Mouse (Mus musculus) cerebellum, adult 11 months (tissue): ENCODE measurements around the gene Plekhh3.

ENCODE experiments used
- DNase-seq: peaks from one replicate; pipeline ENCODE4 v3.0.0; 2022

The Plekhh3 gene

GRCm38 (mm10) chr11:101170811-101171610, at the start of gene Plekhh3:
TSS of gene Plekhh3 (minus strand) at chr11:101171351.
- peak; percentile 95 for DNase-seq

DNA sequence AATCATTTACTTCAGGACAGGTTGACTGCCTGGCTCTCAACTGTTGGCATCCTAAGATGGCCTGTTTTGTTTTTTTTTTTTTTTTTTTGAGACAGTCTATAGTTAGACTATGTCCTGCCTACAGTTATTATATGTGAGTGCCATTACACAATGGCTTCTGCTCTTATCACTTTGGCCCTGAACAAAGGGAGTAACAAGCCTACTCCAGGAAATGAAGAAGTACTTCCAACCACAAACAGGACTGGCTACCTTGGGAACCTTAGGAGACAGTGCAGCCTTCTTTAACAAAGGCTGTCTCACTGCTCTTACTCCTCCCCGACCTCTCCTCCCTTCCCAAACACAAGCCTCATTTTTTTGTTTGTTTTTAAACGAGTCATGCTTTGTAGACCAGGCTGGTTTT, 49.7 kb upstream of the Plekhh3 start:
- DNase-seq: no peak

GRCm38 (mm10) chr11:101218436-101219055, 47.4 kb upstream of the Plekhh3 start:
- DNase-seq: no peak

GRCm38 (mm10) chr11:101216936-101217335, 45.8 kb upstream of the Plekhh3 start:
- no peak for DNase-seq

- DNase-seq: no peak
Measured at GRCm38 (mm10) chr11:101211970-101212369, 40.8 kb upstream of the Plekhh3 start.

DNA sequence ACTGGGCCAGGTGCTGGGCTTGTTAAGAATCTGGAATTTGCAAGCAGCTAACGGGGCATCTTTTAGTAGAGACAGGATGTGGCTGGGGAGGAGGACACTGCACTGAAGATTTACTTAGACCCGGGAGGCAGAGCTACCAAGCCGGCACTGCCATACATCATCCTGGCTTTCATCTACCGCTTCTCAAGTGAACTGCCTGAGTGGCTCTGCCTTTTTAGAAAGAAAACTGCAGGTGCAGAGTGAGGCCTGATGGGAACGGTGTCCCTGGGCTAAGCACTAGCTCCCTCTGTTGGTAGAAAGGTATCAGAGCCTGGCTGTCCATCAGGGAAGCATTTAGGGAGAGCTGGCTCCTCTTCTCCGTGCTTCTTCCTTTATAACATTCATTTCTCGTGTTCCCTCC, 29.8 kb upstream of the Plekhh3 start:
- peak; percentile 69 for DNase-seq

DNA sequence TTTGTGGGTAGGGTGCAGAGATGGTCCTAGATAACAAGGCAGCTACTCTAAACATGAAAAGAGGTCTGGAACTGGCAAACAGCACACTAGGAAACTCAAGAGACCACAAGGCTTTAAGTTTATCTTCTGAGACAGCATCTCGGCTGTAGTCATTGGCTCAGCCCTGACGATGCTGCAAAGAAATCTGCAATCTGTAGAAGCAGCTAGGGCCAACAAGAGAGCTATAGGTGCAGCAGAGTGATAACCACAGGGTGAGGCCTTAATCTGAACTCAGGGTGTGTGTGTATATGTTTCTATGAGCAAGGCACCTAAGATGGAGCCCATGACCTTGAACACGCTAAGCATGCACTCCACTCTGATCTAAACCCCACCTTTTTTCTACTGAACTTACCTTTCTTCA, 28.4 kb upstream of the Plekhh3 start:
- no peak for DNase-seq

GRCm38 (mm10) chr11:101196175-101196574, 25.0 kb upstream of the Plekhh3 start:
- no peak for DNase-seq

DNA sequence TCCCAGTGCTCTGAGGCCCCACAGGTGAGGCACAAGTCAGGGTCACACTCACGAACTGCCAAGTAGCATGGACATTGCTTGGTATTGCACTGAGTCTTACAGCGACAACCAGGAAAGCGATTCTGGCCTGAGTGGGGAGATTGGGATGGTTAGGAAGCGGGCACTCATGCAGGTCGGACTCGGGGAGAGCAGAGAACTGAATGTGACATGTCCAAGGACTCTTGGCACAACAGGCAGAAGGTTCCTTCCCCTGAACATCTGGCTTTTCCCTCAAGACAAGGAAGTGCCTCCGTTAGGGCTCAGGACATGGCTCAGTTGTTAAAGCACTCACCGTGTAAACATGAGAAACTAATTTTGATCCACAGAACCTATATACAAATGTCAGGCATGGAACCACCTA, 24.4 kb upstream of the Plekhh3 start:
- peak; percentile 9 for DNase-seq

- peak; percentile 8 for DNase-seq
Measured at GRCm38 (mm10) chr11:101195101-101195500, 23.9 kb upstream of the Plekhh3 start.

- DNase-seq: no peak
Measured at GRCm38 (mm10) chr11:101194643-101195042, 23.5 kb upstream of the Plekhh3 start.

DNA sequence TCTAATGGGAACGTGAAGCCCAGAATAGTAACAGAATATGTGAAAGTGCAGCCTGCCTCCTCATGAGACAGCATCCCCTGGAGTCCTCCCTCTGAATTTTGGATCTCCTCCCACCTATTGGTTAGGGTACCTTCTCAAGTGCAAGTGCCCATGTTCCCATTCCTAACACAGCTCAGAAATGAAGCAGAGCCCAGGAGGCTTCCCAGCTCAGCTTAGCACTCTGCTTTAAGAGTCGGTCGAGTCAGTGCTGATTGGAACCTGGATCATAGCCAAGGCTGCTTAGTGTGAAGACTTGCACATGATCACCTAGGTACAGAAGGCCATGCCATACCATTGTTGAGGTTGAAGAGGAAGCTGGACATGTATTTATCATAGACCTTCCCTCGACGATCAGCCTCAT, 23.0 kb upstream of the Plekhh3 start:
- peak; percentile 28 for DNase-seq

DNA sequence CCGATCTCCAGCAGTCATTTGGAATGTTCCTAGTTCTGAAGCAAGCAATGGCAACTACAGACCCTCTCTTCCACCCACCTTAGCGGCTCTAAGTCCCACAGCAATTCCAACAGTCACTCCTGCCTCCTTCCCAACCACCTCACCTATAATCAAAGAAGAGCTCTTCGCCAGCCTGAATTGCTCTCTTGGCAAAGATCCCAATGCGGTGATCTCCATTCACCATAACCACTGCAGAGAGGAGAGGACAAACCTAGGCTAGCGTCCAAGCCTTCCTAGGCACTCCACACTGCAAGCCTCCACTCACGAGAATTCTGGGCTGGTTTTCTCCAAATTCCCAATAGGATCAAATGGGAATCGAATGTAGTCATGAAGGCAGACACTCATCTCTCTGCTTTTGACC, 21.9 kb upstream of the Plekhh3 start:
- DNase-seq: peak; percentile 32

DNA sequence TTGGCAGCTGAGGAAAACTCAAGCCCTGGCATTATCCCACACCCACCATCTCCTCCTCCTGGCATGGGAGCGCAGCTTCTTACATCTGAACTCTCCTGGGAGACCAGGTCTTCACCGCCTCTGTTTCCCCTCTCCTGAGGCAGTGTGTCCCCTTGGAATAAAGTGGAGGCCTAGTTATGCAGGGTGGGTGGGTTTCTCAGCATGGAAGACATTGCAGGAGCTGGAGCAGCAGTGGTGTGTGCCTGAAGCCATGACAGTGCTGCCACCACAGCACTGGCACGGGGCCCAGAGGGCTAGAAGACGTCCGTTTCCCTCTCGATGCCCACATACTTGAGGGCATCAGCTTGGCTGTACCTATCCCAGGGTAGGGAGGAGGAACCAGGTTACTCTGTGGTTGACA, 21.5 kb upstream of the Plekhh3 start:
- DNase-seq: peak; percentile 53

- peak; percentile 41 for DNase-seq
Measured at GRCm38 (mm10) chr11:101191919-101192470, 20.8 kb upstream of the Plekhh3 start.

DNA sequence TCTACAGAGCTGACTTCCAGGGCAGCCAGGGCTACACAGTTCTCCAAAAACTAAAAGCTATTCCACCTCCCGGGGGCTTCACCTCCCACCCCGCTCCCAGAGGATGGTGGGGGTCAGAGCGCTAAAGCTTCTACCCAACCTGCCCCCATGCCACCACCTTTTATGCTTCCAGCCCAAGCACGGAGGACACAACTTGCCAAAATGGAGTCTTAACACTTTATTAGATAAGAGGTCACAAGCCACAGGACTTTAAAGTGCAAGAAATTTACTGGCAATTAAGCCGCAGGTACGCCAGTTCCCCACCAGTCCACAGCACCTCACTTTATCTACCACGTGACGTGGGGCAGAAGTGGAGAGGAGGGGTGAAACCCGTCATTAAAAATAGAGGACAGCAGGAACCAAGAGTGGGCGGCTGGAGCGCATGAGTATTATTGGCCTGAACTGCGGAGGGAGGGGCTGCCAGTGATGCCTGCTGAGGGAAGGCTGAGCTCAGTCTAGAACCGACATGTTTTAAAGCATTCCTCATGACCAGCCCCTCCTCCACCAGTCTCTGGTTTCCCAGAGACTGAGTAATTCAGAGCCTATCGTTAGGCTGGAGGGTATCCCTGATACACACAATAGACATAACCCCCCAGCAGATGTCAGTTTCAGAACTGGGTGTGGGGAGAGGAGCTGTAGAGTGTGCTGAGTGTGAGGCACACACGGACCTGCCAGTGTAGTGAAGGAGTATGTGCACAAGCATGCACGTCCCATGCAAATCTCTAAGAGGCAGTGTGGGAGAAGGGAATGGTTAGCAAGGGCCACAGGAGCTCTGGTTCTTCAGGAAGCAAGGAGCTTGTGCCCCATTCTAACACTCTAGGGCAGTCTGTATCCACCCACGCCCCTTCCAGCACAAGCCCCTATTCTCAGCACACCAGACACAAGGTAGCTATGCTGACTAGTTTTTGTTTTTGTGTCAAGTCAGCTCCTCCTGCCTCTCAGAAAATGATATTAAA, 20.1 kb upstream of the Plekhh3 start:
- DNase-seq: peak; percentile 53

GRCm38 (mm10) chr11:101190181-101190912, 19.2 kb upstream of the Plekhh3 start:
- peak; percentile 47 for DNase-seq

DNA sequence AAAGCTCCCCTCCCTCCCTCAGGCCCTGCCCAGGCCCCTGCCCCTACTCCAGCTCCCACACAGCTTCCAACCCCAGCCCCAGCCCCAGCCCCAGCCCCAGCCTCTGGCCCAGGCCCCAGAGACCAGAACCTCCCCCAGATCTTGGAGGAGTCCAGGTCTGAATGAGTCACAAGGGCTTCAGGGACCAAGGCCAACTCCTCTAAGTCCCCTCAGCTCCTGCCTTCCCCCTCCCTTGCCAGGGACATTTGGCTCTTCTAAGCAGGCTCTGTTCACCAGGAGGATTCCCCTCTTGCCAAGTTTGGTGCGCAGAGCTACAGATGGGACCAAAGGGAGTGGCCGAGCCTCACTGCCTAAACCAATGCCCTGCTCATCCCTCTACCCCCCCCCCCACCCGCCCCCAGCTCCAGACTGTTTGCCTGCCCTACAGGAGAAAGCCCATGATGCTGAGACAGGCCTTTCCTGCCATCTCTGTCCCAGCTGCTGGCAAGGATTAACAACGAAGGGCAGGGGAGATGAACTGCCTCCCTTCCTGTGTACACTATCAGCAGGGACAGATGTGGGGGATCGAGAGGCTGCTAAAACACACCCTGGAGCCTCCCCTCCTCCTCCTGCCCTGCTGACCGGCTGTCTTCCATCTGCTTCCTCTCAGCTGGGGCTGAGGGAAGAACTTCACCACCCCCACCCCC, 18.5 kb upstream of the Plekhh3 start:
- peak; percentile 89 for DNase-seq

DNA sequence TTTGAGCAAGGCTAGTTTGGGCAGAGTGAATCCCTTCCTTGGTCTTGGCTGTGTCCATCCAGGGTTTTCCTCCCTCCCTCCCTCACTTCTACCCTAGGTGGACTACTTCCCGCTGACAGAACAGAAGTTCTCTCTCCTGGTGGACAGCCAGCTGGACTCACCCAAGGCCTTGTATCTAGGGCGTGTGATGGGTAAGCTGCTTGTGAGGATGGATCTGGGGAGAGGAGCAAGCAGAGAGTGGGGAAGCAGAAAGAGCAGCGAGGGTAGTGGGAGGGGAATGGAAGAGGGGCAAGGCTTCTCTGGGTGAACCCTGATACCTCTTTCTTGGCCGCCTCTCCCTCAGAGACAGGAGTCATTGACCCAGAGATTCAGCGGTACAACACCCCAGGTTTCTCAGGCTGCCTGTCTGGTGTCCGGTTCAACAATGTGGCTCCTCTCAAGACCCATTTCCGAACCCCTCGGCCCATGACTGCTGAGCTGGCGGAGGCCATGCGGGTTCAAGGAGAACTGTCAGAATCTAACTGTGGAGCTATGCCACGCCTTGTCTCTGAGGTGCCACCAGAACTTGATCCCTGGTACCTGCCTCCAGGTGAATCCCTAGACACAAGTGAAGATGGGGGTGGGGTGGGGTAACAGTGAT, 17.1 kb upstream of the Plekhh3 start:
- DNase-seq: peak; percentile 89

DNA sequence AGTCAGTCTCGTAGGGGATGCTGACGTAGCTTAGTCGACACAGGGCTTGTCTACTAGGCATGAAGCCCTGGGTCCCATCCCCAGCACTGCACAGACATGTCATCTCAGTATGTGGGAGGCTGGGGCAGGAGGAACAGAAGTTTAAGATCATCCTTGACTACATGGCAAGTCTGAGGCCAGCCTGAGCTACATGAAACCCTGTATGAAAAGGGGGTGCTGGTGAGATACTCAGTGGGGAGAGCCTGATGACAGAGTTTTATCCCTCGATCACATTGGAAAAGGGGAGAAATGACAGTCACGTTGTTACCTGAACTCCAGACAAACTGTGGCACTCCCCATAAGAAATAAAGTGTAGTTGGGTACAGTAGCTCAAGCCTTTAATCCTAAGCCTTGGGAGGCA, 16.4 kb upstream of the Plekhh3 start:
- DNase-seq: peak; percentile 25
